Mouse (Mus musculus): ENCODE data around the gene Zfp92. TPM values are rescaled to one million over a fixed set of nuclear protein-coding genes. Genes with fewer than 3 reads are reported as not detected.

Gene Zfp92
- polyA plus RNA-seq, 1 experiment = not detected

DNA sequence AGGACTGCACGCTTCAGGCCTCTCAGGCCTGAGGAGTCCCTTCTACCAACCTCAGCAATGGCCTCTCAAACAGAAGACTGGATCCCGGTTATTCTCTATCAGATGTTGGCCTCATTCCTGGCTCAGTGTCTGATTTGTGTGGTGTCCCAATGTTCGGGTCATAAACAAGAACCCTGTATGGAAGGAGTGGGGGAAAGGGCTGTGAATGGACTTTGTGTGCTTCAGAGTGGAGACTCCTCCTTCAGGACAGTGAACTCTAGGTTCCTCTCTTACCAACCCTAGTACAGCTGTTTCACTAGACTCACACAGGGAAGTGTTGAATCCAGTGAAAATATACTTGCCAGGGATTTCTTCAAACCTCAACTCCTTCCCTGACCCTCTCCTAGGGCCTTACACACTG, 57.4 kb downstream of the Zfp92 start:
- H3K4me1 ChIP-seq (ENCODE audit: control insufficient read depth) = no peaks in the 10 kb centered on the region
- no peaks in the 10 kb centered on the region for H3K36me3 ChIP-seq (ENCODE audit: control insufficient read depth)
- H3K27me3 ChIP-seq (ENCODE audit: control insufficient read depth) = peaks cover 3% of the 10 kb centered on the region; the same call in 1 of the 2 replicates
- peaks cover 3% of the 10 kb centered on the region; the same call in 1 of the 2 replicates for H3K9me3 ChIP-seq (ENCODE audit: control insufficient read depth, low read length)
- H3K4me3 ChIP-seq (replicated peaks) = no peak overlapping the region
- TF ChIP-seq GATA1 (IDR thresholded peaks at IDR 0.05; ENCODE audit: low read length) = no peak
- TF ChIP-seq TAL1 (IDR thresholded peaks at IDR 0.05; ENCODE audit: low read length) = no peak

DNA sequence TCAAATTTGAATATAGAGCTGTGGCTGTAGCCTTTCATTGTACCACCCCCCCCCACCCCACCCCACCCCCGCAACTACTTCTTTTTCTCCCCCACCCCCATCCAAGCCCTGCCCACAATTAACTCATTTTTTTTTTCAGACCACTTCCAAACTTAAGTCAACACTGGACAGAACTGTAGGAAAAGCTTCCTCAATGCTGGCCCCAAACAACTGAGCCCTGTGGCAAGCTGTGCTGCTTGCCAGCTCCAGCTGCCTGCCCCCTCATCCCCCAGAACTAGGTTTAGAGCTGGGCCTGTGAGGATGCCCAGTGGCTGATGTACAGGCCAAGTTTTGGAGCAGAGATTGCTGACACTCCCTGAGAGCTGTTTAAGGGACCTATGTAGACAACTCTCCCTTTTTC, 57.9 kb downstream of the Zfp92 start:
- no peak for TF ChIP-seq TAL1 (IDR thresholded peaks at IDR 0.05; ENCODE audit: low read length)
- TF ChIP-seq GATA1 (IDR thresholded peaks at IDR 0.05; ENCODE audit: low read length) = no peak

GRCm38 (mm10) chrX:73471764-73472163, 60.9 kb downstream of the Zfp92 start:
- TF ChIP-seq GATA1 (IDR thresholded peaks at IDR 0.05; ENCODE audit: low read length) (no peak), TAL1 (IDR thresholded peaks at IDR 0.05; ENCODE audit: low read length) (no peak)
- no peaks in the 10 kb centered on the region for H3K9me3 ChIP-seq (ENCODE audit: control insufficient read depth, low read length)
- H3K4me1 ChIP-seq (ENCODE audit: control insufficient read depth) = peaks cover 6% of the 10 kb centered on the region
- H3K4me3 ChIP-seq (replicated peaks) = no peak overlapping the region
- H3K36me3 ChIP-seq (ENCODE audit: control insufficient read depth) = no peaks in the 10 kb centered on the region
- H3K27me3 ChIP-seq (ENCODE audit: control insufficient read depth) = peaks cover 3% of the 10 kb centered on the region; the same call in 1 of the 2 replicates

More for the DNA sequence above, 57.9 kb downstream of the Zfp92 start:
- Histone ChIP-seq H3K4me3 (replicated peaks) (no peak overlapping the region), H3K36me3 (ENCODE audit: control insufficient read depth) (no peaks in the 10 kb centered on the region), H3K4me1 (ENCODE audit: control insufficient read depth) (no peaks in the 10 kb centered on the region), H3K27me3 (ENCODE audit: control insufficient read depth) (peaks cover 3% of the 10 kb centered on the region; the same call in 1 of the 2 replicates), H3K9me3 (ENCODE audit: control insufficient read depth, low read length) (peaks cover 3% of the 10 kb centered on the region; the same call in 1 of the 2 replicates)

GRCm38 (mm10) chrX:73474340-73475165, 63.7 kb downstream of the Zfp92 start:
- TF ChIP-seq GATA1 (IDR thresholded peaks at IDR 0.05; ENCODE audit: low read length) (no peak), TAL1 (IDR thresholded peaks at IDR 0.05; ENCODE audit: low read length) (no peak)
- Histone ChIP-seq H3K9me3 (ENCODE audit: control insufficient read depth, low read length) (no peaks in the 10 kb centered on the region), H3K27me3 (ENCODE audit: control insufficient read depth) (peaks cover 3% of the 10 kb centered on the region; the same call in 1 of the 2 replicates), H3K36me3 (ENCODE audit: control insufficient read depth) (no peaks in the 10 kb centered on the region), H3K4me1 (ENCODE audit: control insufficient read depth) (peaks cover 6% of the 10 kb centered on the region), H3K4me3 (replicated peaks) (no peak overlapping the region)

- H3K9me3 ChIP-seq (ENCODE audit: control insufficient read depth, low read length) = no peaks in the 10 kb centered on the region
- H3K36me3 ChIP-seq (ENCODE audit: control insufficient read depth) = no peaks in the 10 kb centered on the region
- peaks cover 12% of the 10 kb centered on the region for H3K27me3 ChIP-seq (ENCODE audit: control insufficient read depth)
- peaks cover 6% of the 10 kb centered on the region for H3K4me1 ChIP-seq (ENCODE audit: control insufficient read depth)
- H3K4me3 ChIP-seq (replicated peaks) = no peak overlapping the region
- TF ChIP-seq GATA1 (IDR thresholded peaks at IDR 0.05; ENCODE audit: low read length) (no peak), TAL1 (IDR thresholded peaks at IDR 0.05; ENCODE audit: low read length) (0 out of 3 replicates have a peak, but pooled peaks have one; percentile 2)
These were observed 64.9 kb downstream of the Zfp92 start for GRCm38 (mm10) chrX:73475658-73476256.

DNA sequence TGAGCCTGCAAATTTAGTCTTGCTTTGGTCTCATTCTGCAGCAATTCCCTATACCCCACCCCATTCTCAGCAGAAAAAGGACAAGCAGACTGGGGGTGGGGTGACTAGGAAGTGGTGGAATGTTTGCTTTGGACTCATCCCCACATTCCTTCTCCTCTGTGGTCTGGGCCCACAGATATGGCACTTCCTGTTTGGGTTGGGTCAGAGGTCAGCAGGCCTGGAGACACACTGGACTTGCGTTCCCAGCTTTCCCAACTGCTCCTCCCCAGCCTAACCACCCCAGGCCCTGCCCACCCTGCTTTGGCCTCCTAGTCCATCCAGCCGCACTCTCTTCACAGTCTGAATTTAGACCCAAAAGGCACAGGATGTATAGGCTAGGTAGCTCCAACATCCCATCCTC, 65.7 kb downstream of the Zfp92 start:
- H3K4me1 ChIP-seq (ENCODE audit: control insufficient read depth) = peaks cover 6% of the 10 kb centered on the region
- TF ChIP-seq TAL1 (IDR thresholded peaks at IDR 0.05; ENCODE audit: low read length) (no peak), GATA1 (IDR thresholded peaks at IDR 0.05; ENCODE audit: low read length) (no peak)
- no peaks in the 10 kb centered on the region for H3K36me3 ChIP-seq (ENCODE audit: control insufficient read depth)
- peaks cover 14% of the 10 kb centered on the region for H3K27me3 ChIP-seq (ENCODE audit: control insufficient read depth)
- H3K9me3 ChIP-seq (ENCODE audit: control insufficient read depth, low read length) = no peaks in the 10 kb centered on the region
- H3K4me3 ChIP-seq (replicated peaks) = no peak overlapping the region

DNA sequence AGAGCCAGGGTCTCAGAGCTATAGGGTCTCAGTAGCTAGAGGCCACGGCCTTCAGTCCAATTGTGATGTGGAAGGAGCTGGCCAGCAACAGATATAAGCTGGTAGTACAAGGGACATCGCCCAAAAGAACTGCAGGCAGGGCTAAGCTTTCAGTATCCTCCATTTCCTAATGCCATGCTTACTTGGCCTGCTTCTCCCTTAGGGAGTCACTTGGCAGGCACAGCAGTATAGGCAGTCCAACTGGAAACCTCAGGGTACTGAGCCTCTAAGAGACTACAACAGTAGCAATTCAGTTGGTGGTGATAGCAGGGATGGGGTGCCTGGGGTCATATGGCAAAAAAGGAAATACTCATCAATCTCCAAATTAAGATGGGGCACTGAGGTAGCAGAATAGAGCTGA, 66.6 kb downstream of the Zfp92 start:
- Histone ChIP-seq H3K4me3 (replicated peaks) (no peak overlapping the region), H3K27me3 (ENCODE audit: control insufficient read depth) (peaks cover 15% of the 10 kb centered on the region), H3K9me3 (ENCODE audit: control insufficient read depth, low read length) (no peaks in the 10 kb centered on the region), H3K36me3 (ENCODE audit: control insufficient read depth) (no peaks in the 10 kb centered on the region), H3K4me1 (ENCODE audit: control insufficient read depth) (peaks cover 6% of the 10 kb centered on the region)
- TF ChIP-seq TAL1 (IDR thresholded peaks at IDR 0.05; ENCODE audit: low read length) (no peak), GATA1 (IDR thresholded peaks at IDR 0.05; ENCODE audit: low read length) (no peak)

Other genes starting within 250 kb of the Zfp92 start
- not detected in 2 replicates for gene Spin2d, start 234.1 kb upstream of the Zfp92 start, polyA plus RNA-seq (2012)
- gene Xlr3b, start 218.9 kb upstream of the Zfp92 start, polyA plus RNA-seq (2012) = not detected in 2 replicates
- not detected in 2 replicates for gene Xlr4b, start 196.8 kb upstream of the Zfp92 start, polyA plus RNA-seq (2012)
- gene F8a, start 182.8 kb upstream of the Zfp92 start, polyA plus RNA-seq (2012) = 0.45 and 0.53 TPM in 2 replicates
- 0.19 TPM in 1 of 2 replicates, not detected in the other for gene Xlr4c, start 168.0 kb upstream of the Zfp92 start, polyA plus RNA-seq (2012)
- gene Xlr3c, start 145.7 kb upstream of the Zfp92 start, polyA plus RNA-seq (2012) = not detected in 2 replicates
- gene Xlr5a, start 118.1 kb upstream of the Zfp92 start, polyA plus RNA-seq (2012) = not detected in 2 replicates
- gene Xlr5c, start 118.1 kb upstream of the Zfp92 start, polyA plus RNA-seq (2012) = not detected in 2 replicates
- not detected in 2 replicates for gene Gm45015, start 74.3 kb upstream of the Zfp92 start, polyA plus RNA-seq (2012)
- gene Zfp275, start 68.5 kb upstream of the Zfp92 start, polyA plus RNA-seq (2012) = 0.01 and 0.02 TPM in 2 replicates
- not detected in 2 replicates for gene Gm18336, start 12.4 kb upstream of the Zfp92 start, polyA plus RNA-seq (2012)
- not detected in 2 replicates for gene Trex2, start 24.2 kb downstream of the Zfp92 start, polyA plus RNA-seq (2012)
- 0.72 and 1.1 TPM in 2 replicates for gene Haus7, start 47.9 kb downstream of the Zfp92 start, polyA plus RNA-seq (2012)
- gene Bgn, start 72.5 kb downstream of the Zfp92 start, polyA plus RNA-seq (2012) = 0.01 and 0.04 TPM in 2 replicates
- gene Atp2b3, start 92.0 kb downstream of the Zfp92 start, polyA plus RNA-seq (2012) = not detected in 2 replicates
- 0.10 TPM in 2 replicates for gene Dusp9, start 228.3 kb downstream of the Zfp92 start, polyA plus RNA-seq (2012)
- gene Pnck, start 249.0 kb downstream of the Zfp92 start, polyA plus RNA-seq (2012) = not detected in 2 replicates